Mouse (Mus musculus) liver (tissue): Measurements from ENCODE around the gene Snrnp35.

Experiments used
- DNase-seq: peaks from one replicate; pipeline ENCODE4 v3.0.0-alpha.2; 2020; ENCODE audit warnings: mixed read lengths

Gene Snrnp35

GRCm38 (mm10) chr5:124503742-124504141 lies 20.8 kb downstream of the Snrnp35 start:
- no peak for DNase-seq

- no peak for DNase-seq
Measured at GRCm38 (mm10) chr5:124505235-124505634, 22.3 kb downstream of the Snrnp35 start.

- no peak for DNase-seq
Measured at GRCm38 (mm10) chr5:124506731-124507359, 23.9 kb downstream of the Snrnp35 start.

DNA sequence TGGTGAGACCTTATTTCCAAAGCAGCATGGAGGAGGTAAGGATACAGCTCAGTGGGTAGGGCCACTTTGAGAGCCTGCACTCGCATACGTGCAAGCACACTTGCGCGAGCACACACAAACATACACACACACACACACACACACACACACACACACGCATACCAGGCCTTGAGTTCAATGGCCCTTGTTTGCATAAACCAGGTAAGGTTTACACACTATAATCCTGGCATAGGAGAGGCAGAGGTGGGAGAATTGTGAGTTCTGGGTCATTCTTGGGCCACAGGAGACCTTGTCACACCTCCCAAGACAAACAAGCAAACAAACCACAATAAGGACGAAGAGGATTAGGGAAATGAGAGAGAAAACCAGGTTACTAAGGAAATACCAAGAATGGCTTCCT lies 26.3 kb downstream of the Snrnp35 start:
- DNase-seq, result no peak

DNA sequence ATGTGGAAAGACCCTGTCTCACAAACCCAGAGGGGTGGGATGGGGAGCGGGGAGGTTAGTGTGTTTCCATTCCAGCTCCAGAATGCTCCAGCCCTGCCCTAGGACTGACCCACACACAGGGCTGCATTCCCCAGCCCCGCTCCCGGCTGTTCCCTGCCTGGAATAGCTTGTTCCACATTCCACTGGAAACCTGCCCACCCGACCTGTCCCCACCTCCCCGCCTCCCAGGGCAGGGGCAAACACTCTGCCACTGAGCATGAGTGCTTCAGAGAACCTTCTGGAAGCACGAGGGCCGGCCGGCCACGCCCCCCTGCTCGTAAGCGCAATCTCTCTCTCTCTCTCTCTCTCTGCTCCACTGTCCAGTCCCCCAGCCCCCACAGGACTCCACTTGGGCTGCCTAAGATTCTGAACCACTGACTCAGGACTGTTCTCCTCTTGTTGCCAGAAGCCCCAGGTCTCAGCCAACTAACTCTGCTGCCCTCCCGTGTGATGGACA lies 26.9 kb downstream of the Snrnp35 start:
- no peak for DNase-seq

GRCm38 (mm10) chr5:124510536-124511050 lies 27.7 kb downstream of the Snrnp35 start:
- DNase-seq, result no peak

DNA sequence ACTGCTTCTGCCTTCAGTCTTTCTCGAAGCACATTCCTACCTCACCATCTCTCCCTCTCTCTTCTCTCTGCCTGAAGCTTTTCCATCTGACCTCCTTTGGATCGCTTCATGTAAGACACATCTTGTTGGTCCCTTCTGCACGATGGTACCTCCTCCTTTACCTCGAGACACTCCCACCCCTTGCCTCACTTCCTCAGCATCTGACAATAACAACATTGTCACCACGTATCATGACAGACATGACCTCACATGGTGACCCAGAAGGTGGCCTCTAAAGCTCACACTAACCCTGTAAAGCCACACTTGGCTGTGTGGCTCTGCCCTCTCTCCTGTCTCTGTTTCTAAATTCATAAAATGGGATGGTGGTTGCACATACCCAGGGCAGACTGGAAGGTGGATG lies 32.9 kb downstream of the Snrnp35 start:
- no peak for DNase-seq

DNA sequence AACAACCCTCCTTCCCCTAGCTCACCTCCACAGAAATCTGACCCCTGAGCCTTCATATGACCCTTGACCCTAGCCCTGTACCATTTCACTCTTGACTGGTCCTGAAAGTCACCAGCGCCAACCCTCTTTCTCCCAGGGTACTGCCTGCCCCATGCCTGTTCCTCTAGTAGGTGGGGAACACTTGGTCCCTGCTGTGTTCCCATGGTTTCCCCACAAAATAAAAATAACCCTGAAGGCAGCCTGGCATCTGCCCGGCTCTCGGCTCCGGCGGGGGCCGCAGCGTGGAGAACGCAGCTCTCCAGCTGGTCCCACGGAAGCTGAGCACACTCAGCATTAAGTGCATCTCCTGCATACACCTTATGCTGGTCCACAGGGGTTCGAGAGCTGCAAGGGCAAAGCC lies 35.7 kb downstream of the Snrnp35 start:
- DNase-seq, result no peak

DNA sequence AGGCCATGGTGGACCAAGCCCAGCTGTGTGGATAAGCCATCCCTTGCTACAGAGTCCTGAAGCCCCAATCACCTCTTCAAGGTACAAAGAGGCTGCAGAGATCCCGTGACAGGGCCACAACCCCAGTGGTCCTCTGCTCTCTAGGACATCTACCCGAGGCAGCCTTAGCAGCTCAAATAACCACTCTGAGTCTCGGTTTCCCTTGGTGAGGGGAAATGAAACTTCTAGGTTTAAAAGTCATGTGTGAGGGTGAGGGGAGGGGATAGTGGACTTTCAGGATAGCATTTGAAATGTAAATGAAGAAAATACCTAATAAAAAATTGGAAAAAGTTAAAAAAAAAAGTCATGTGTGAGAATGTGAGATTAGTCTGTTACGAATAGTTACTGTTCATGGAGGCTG lies 38.7 kb downstream of the Snrnp35 start:
- no peak for DNase-seq

DNA sequence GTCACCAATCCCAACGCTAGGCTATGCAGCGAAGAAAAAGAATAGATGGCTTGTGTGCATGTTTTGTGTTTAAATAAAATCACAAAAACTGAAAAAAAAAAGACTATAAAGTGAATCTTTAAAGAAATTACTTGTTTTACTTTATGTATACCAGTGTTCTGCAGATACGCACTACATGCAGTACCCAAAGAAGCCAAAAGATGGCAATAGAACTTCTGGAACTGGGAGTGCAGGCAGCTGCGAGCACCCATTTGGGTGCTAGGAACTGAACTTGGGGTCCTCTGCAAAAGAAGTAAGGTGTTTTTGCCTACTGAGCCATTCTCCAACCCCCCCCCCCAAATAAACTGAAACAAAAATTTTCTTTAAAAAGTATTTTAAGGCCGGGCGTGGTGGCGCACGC lies 40.1 kb downstream of the Snrnp35 start:
- no peak for DNase-seq

DNA sequence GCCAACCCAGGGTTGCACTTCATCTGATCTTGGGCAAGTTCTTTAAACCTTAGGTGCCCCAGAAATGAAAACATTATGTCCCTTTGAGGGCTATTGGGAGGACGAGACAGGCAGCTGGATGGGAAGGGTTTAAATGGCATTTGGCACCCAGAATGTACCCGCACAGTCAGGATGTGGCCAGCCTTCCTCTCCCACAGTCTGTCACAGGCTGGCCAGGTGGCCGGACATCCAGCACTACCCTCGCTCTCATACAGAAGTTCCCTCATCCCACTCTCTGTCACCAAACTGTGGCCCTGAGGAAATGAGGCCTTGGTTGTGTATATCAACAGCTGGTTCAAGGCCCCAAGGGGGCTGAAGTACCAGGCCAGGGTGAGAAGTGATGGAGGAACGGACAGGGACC lies 42.0 kb downstream of the Snrnp35 start:
- no peak for DNase-seq

DNA sequence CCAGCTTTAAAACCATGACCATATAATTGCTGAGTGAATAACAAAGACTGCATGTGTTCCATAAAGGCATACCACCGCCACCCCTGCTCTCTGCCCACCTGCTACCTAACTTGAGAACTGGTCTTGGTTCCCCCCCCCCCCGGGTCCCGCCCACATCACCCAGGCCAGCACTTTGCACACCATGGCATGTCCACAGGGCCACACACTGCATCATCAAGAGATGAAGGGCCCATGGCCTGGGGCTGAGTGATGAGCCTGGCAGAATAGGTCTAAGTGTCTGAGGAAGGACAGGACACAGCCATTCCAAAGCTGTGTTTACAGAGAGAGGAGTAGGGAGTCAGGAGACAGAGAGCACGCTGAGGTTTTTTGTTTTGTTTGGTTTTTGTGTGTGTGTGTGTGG lies 45.4 kb downstream of the Snrnp35 start:
- DNase-seq, result no peak

GRCm38 (mm10) chr5:124528791-124529190 lies 45.9 kb downstream of the Snrnp35 start:
- no peak for DNase-seq

GRCm38 (mm10) chr5:124529191-124529651 lies 46.3 kb downstream of the Snrnp35 start:
- DNase-seq, result no peak

- DNase-seq, result no peak
Measured at GRCm38 (mm10) chr5:124529697-124530096, 46.8 kb downstream of the Snrnp35 start.

- peak; percentile 75 for DNase-seq
Measured at GRCm38 (mm10) chr5:124530655-124531582, 48.0 kb downstream of the Snrnp35 start, which contains the start of gene Rilpl1. TSS of gene Rilpl1 (minus strand) at chr5:124531391.

DNA sequence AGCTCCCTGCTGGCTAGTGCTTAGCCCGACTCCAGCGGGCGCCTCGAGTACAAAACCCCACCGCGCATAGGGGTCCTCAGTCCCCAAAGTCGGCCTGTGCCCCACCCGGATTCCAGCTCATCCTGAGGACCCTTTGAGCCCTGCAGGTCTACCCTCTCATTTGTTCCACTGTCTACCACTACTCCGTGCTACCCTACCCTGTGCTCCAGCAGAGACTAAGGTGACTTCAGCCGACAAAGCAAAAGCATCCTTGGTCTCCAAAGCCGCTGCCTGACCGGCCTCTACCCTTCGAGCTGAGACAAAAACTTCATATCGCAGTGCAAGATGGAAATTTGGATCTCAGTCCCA lies 48.6 kb downstream of the Snrnp35 start:
- no peak for DNase-seq

DNA sequence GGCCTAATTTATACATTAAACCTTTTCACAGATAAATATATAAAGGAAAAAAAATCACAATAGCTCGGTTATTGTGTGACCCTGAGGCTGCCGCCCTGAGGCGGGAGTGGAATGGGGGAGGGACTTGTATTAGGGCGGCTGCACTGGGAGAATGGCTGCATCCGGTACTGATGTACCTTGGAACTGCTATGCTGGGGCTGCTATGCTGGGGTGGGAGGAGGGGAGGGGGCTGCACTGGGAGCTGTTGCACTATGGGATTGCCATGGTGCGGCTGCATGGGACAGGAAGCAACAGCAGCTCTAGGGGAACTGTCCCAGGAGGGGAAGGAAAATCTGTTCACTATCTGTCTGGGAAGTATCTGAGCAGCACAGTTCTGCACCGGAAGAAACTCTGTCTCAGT lies 49.5 kb downstream of the Snrnp35 start:
- peak; percentile 42 for DNase-seq

DNA sequence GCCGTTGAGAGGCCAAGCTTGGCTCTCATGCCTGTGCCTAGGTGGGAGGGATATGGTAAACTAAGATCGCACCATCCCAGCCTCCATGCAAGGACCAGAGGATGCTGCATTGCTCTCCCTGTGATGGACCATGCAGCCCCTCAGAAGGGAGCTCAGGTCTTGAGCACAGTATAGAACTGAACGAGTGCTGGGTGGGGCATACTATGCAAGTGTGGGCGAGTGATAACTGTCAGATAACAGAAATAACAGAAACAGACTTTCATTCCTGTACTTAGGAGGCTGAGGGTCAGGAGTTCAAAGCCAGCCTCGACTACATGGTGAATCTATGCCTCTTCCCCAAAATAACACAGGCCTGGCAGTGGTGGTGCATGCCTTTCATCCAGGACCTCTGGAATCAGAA lies 52.1 kb downstream of the Snrnp35 start:
- no peak for DNase-seq

- DNase-seq, result peak; percentile 37
Measured at GRCm38 (mm10) chr5:124536776-124537175, 53.8 kb downstream of the Snrnp35 start.

GRCm38 (mm10) chr5:124538813-124539792 lies 56.2 kb downstream of the Snrnp35 start:
- DNase-seq, result peak; percentile 49

DNA sequence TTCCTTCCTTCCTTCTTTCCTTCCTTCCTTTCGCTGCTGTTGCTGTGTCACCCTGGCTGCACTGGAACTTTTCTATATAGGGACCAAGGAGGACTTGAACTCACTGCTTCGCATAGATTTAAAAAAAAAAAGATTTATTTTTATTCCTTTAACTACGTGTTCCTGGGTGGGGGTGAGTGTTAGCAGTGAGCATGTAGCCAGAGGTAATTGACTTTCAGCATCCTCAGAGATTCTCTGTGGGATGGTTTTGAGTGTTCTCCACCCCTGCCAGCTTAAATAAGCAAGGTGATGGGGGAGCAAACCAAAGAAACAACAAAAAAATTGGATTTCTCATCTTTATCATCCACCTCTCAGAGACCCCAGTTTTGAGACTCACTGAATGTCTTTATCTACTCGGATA lies 57.0 kb downstream of the Snrnp35 start:
- DNase-seq, result no peak
